Mouse (Mus musculus) embryonic facial prominence, embryonic 11.5 days (tissue): ENCODE results near the gene Edc4. TPM values are rescaled to one million over a fixed set of nuclear protein-coding genes. Genes with fewer than 3 reads are reported as not detected.
"Not testable (repeated sequence)": the region's sequence is repeated elsewhere in the genome, so short reads cannot be mapped to it uniquely, and the experiment has no call there.

Source experiments
- ATAC-seq: fragments of 200-750 bp; cut with Nextera tagmentation; replicated peaks from 2 replicates; pipeline ENCODE4 v1.8.0; 2017; ENCODE audit warnings: low read depth; ENCODE audit not compliant: insufficient number of reproducible peaks, low FRiP score, low TSS enrichment
- DNase-seq: peaks from one replicate; pipeline ENCODE4 v3.0.0-alpha.2; 2015; ENCODE audit warnings: low spot score
- H3K27ac ChIP-seq: fragments of 300-500 bp; sonication (generic); replicated peaks from 2 replicates; pipeline ENCODE4 v1.5.1; 2014; ENCODE audit warnings: mild to moderate bottlenecking, low read depth, low read length, control low read depth
- H3K27me3 ChIP-seq: fragments of 300-500 bp; sonication (generic); 2 replicates; pipeline ENCODE4 v1.6.1; 2014; ENCODE audit warnings: mild to moderate bottlenecking, low read length, moderate library complexity, mixed read lengths; ENCODE audit not compliant: control insufficient read depth, insufficient read depth
- H3K36me3 ChIP-seq: fragments of 300-500 bp; sonication (generic); replicated peaks from 2 replicates; pipeline ENCODE4 v1.6.1; 2014; ENCODE audit warnings: low read depth, mild to moderate bottlenecking, low read length, moderate library complexity, mixed read lengths; ENCODE audit not compliant: control insufficient read depth, insufficient read depth
- H3K4me1 ChIP-seq: fragments of 300-500 bp; sonication (generic); 2 replicates; pipeline ENCODE4 v1.6.1; 2014; ENCODE audit warnings: low read length, mixed read lengths; ENCODE audit not compliant: control insufficient read depth, insufficient read depth
- H3K4me2 ChIP-seq: fragments of 300-500 bp; sonication (generic); 2 replicates; pipeline ENCODE4 v1.6.1; 2014; ENCODE audit warnings: low read depth, mild to moderate bottlenecking, control low read depth, low read length, moderate library complexity
- H3K4me3 ChIP-seq: fragments of 300-500 bp; sonication (generic); 2 replicates; pipeline ENCODE4 v1.5.1; 2014; ENCODE audit warnings: low read depth, low read length, control low read depth
- H3K9ac ChIP-seq: fragments of 300-500 bp; sonication (generic); replicated peaks from 2 replicates; pipeline ENCODE4 v1.6.1; 2014; ENCODE audit warnings: mild to moderate bottlenecking, control low read depth, low read length
- H3K9me3 ChIP-seq: fragments of 300-500 bp; sonication (generic); replicated peaks from 2 replicates; pipeline ENCODE4 v1.6.1; 2016; ENCODE audit warnings: mild to moderate bottlenecking, low read length, inconsistent platforms, mixed read lengths; ENCODE audit not compliant: control insufficient read depth
- WGBS: fragments of 180-500 bp; shearing (Covaris S2); extraction: QIAGEN DNeasy Blood & Tissue Kit; methylation state at CpG from one replicate; pipeline ENCODE4 v1.1.7; 2014; 5-methylcytosine and 5-hydroxymethylcytosine counted together
- polyA plus RNA-seq: library from polyadenylated mRNA; unstranded; fragments of >200 nt; fragmentation: Nextera tagmentation; extraction: Ambion mirVana; gene quantifications from 2 replicates; pipeline ENCODE4 v1.2.1, GENCODE M21; 2014

The Edc4 gene
- polyA plus RNA-seq, result 31.8 and 35.4 TPM in 2 replicates

DNA sequence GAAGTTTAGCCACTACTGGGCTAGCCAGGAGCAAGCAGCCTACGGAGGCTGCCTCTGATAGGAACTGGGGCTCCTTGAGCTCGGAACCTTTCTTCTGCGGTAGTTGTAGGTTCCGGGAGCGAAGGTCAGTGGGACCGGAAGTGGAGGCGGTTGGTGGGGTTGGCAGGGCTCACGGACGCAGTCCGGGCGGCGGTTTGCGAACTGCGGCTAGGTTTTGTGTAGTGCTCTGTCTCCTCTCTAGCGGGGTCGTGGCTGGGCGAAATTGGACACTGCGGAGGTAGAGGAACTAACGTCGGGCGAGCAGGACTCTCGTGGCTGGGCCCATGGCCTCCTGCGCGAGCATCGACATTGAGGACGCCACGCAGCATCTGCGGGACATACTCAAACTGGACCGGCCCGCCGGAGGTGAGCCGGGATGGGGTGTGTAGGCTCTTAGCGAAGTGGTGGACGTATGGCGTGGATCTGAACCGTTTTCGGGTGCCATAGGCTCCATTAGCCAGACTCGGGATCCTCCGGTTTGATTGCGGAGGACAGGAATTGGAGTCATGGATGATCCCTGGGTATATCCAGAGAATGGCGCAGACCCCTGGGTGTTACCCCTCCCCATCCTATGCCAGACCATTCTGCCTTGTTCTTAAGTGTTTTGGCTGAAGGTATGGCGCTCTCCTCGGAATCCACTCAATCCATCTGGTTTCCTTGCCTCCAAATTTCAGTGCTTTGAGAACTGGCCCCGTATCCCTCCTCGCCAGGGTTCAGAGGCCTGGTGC lies at the start of gene Edc4:
TSS of gene Edc4 (plus strand) at position 128 of the 767 bp plus-strand sequence.
- H3K9me3 ChIP-seq, result no peaks in the 10 kb centered on the region
- peak within 1 kb of the TSS; percentile 90 for H3K4me3 ChIP-seq
- peak within 1 kb of the TSS; percentile 93 for H3K9ac ChIP-seq
- peaks cover 7% of the 10 kb centered on the region for H3K36me3 ChIP-seq
- DNase-seq (peak; percentile 85), ATAC-seq (peak; percentile 69)
- peaks cover 2% of the 10 kb centered on the region; the same call in 1 of the 2 replicates for H3K4me1 ChIP-seq
- under 1% methylated on average over 45 of the region's 45 CpGs for WGBS
- H3K27me3 ChIP-seq, result no peaks in the 10 kb centered on the region
- H3K27ac ChIP-seq, result peak within 1 kb of the TSS; percentile 47
- peak within 1 kb of the TSS; percentile 58 for H3K4me2 ChIP-seq

DNA sequence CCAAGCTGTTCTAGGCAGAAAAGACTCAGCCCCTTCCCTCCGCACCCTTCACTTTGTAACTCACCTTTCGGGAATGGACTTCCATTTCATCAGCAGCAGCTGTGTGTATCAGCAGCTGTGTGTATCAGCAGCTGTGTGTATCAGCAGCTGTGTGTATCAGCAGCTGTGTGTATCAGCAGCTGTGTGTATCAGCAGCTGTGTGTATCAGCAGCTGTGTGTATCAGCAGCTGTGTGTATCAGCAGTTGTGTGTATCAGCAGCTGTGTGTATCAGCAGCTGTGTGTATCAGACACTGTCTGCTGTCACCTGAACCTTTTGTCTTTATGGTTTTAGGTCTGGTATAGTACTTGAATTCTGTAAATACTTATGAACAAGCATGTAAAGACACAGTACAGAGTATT lies 46.9 kb upstream of the Edc4 start:
- H3K36me3 ChIP-seq, H3K9ac ChIP-seq, H3K27me3 ChIP-seq, H3K4me3 ChIP-seq, ATAC-seq, H3K4me1 ChIP-seq, H3K4me2 ChIP-seq, DNase-seq, H3K9me3 ChIP-seq, H3K27ac ChIP-seq: not testable (repeated sequence)
- 78% methylated on average over 2 of the region's 2 CpGs for WGBS

DNA sequence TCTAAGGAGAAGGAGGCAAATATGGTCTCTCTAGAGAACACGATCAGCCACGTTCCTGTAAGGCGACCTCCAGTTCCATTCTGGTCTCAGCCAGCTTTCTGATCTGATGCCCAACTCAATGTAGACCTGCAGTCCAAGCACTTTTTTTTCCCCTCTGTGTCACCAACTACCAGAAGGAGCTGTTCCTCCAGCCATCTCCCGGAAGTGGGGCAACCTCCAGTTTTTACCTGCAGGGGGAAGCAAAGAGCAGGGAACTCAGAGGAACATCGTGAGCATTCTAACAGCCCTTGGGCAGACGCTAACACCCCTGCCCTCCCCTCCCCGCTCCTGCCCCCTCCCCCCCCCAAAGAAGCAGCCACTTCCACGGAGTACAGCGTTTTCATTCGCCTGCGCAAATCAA lies 45.4 kb upstream of the Edc4 start:
- Histone ChIP-seq H3K9me3 (no peaks in the 10 kb centered on the region), H3K27me3 (no peaks in the 10 kb centered on the region), H3K4me1 (no peaks in the 10 kb centered on the region), H3K9ac (no peak overlapping the region), H3K27ac (no peak overlapping the region), H3K36me3 (no peaks in the 10 kb centered on the region), H3K4me3 (no peak overlapping the region), H3K4me2 (no peak overlapping the region)
- 26% methylated on average over 11 of the region's 11 CpGs for WGBS
- no peak for ATAC-seq
- peak; percentile 61 for DNase-seq

DNA sequence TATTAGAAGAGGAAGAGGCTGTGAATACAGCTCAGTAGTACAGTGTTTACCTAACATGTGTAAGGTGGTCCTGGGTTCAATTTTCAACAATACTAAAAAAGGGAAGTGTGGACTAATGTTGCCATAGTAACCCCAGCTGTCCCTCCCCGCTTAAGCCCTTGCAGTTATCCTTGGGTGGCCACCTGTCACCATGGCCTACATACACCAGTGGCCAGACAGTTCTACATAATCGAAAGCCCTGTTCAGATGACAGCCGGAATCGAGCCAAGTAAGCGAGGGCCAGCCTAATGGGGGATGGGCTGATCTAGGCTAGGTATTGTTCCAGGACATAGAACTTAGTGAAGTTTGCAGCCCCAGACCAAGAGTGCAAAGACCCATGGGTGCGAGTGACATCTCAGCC lies 43.7 kb upstream of the Edc4 start:
- Histone ChIP-seq H3K9me3 (no peaks in the 10 kb centered on the region), H3K4me1 (no peaks in the 10 kb centered on the region), H3K27me3 (no peaks in the 10 kb centered on the region), H3K9ac (no peak overlapping the region), H3K4me2 (no peak overlapping the region), H3K27ac (no peak overlapping the region), H3K36me3 (no peaks in the 10 kb centered on the region; the same call in 1 of the 2 replicates), H3K4me3 (no peak overlapping the region)
- ATAC-seq (no peak), DNase-seq (no peak)
- 81% methylated on average over 6 of the region's 6 CpGs for WGBS

- ATAC-seq, result no peak
- no peak overlapping the region for H3K4me3 ChIP-seq
- H3K27ac ChIP-seq, result no peak overlapping the region
Measured at GRCm38 (mm10) chr8:105839209-105839608, 41.5 kb upstream of the Edc4 start.

GRCm38 (mm10) chr8:105846678-105847077 lies 34.0 kb upstream of the Edc4 start:
- peaks cover 2% of the 10 kb centered on the region; the same call in 1 of the 2 replicates for H3K4me1 ChIP-seq
- no peaks in the 10 kb centered on the region for H3K27me3 ChIP-seq
- no peak overlapping the region for H3K27ac ChIP-seq
- no peak overlapping the region for H3K9ac ChIP-seq
- WGBS, result 94% methylated on average over 11 of the region's 11 CpGs
- ATAC-seq (no peak), DNase-seq (no peak)
- H3K4me3 ChIP-seq, result no peak overlapping the region
- no peaks in the 10 kb centered on the region for H3K9me3 ChIP-seq
- no peak overlapping the region for H3K4me2 ChIP-seq
- H3K36me3 ChIP-seq, result peaks cover 27% of the 10 kb centered on the region

More at GRCm38 (mm10) chr8:105839209-105839608, 41.5 kb upstream of the Edc4 start:
- no peaks in the 10 kb centered on the region for H3K9me3 ChIP-seq
- H3K36me3 ChIP-seq, result peaks cover 7% of the 10 kb centered on the region
- no peaks in the 10 kb centered on the region for H3K4me1 ChIP-seq
- DNase-seq, result no peak
- H3K4me2 ChIP-seq, result no peak overlapping the region
- H3K27me3 ChIP-seq, result no peaks in the 10 kb centered on the region
- no peak overlapping the region for H3K9ac ChIP-seq
- WGBS, result 91% methylated on average over 5 of the region's 5 CpGs

- H3K27me3 ChIP-seq, result no peaks in the 10 kb centered on the region
- no peak for ATAC-seq
- H3K9ac ChIP-seq, result no peak overlapping the region
- H3K4me3 ChIP-seq, result no peak overlapping the region
- WGBS, result 84% methylated on average over 4 of the region's 4 CpGs
- no peak overlapping the region for H3K27ac ChIP-seq
- no peak for DNase-seq
- H3K9me3 ChIP-seq, result no peaks in the 10 kb centered on the region
- H3K4me2 ChIP-seq, result no peak overlapping the region
- H3K4me1 ChIP-seq, result peaks cover 2% of the 10 kb centered on the region; the same call in 1 of the 2 replicates
- H3K36me3 ChIP-seq, result peaks cover 14% of the 10 kb centered on the region
Measured at GRCm38 (mm10) chr8:105850014-105850413, 30.7 kb upstream of the Edc4 start.

GRCm38 (mm10) chr8:105850611-105851010 lies 30.1 kb upstream of the Edc4 start:
- ATAC-seq, result no peak

More at GRCm38 (mm10) chr8:105850611-105851010, 30.1 kb upstream of the Edc4 start:
- H3K4me1 ChIP-seq, result peaks cover 2% of the 10 kb centered on the region; the same call in 1 of the 2 replicates
- H3K27me3 ChIP-seq, result no peaks in the 10 kb centered on the region
- peaks cover 14% of the 10 kb centered on the region for H3K36me3 ChIP-seq
- no peaks in the 10 kb centered on the region for H3K9me3 ChIP-seq
- 74% methylated on average over 7 of the region's 7 CpGs for WGBS
- DNase-seq, result no peak
- no peak overlapping the region for H3K27ac ChIP-seq
- 0 out of 2 replicates have a peak overlapping the region, but pooled peaks have one; percentile 13 for H3K4me2 ChIP-seq
- no peak overlapping the region for H3K4me3 ChIP-seq
- H3K9ac ChIP-seq, result no peak overlapping the region
